Mouse (Mus musculus): ENCODE data around the gene Cdhr5. TPM values are rescaled to one million over a fixed set of nuclear protein-coding genes. Genes with fewer than 3 reads are reported as not detected.
"Not testable (repeated sequence)": the region's sequence is repeated elsewhere in the genome, so short reads cannot be mapped to it uniquely, and the experiment has no call there.

Cdhr5 gene
- total RNA-seq, 2 experiments from 2014 or later = not detected

GRCm38 (mm10) chr7:141268466-141269272, 7.9 kb downstream of the Cdhr5 start:
- no peak for DNase-seq
- Histone ChIP-seq H3K4me3 (peak overlapping the region; percentile 43), H3K27ac (no peak overlapping the region)
- intact Hi-C loops (cut with DNase I) = no loop called here
- TF ChIP-seq CTCF (IDR thresholded peaks at IDR 0.05) = no peak

GRCm38 (mm10) chr7:141265739-141266561, 10.6 kb downstream of the Cdhr5 start, which contains the start of gene Irf7:
Irf7 (minus strand) TSS chr7:141266481.
- Histone ChIP-seq H3K27ac (peak within 1 kb of the TSS; percentile 77), H3K4me3 (peak within 1 kb of the TSS; percentile 76)
- peak; percentile 73 for DNase-seq
- TF ChIP-seq CTCF (IDR thresholded peaks at IDR 0.05) = no peak
- intact Hi-C loops (cut with DNase I) = loop anchor here (1.0 kb wide), 1 partner anchor 97 kb away; no protein-coding TSS in a partner anchor

GRCm38 (mm10) chr7:141265411-141265738, 11.2 kb downstream of the Cdhr5 start:
- H3K27ac ChIP-seq = peak overlapping the region; percentile 77; the same call in 1 of the 2 replicates
- intact Hi-C loops (cut with DNase I) = loop anchor here (1.0 kb wide), 1 partner anchor 98 kb away; no protein-coding TSS in a partner anchor
- no peak for TF ChIP-seq CTCF (IDR thresholded peaks at IDR 0.05)
- no peak for DNase-seq
- H3K4me3 ChIP-seq = peak overlapping the region; percentile 76

- peak; percentile 54 for DNase-seq
- intact Hi-C loops (cut with DNase I) = loop anchor here (1.0 kb wide), 1 partner anchor 98 kb away; no protein-coding TSS in a partner anchor
- TF ChIP-seq CTCF (IDR thresholded peaks at IDR 0.05) = peak; percentile 59
- H3K4me3 ChIP-seq = peak overlapping the region; percentile 76
- H3K27ac ChIP-seq = peak overlapping the region; percentile 31; the same call in 1 of the 2 replicates
Measured at GRCm38 (mm10) chr7:141264761-141265410, 11.7 kb downstream of the Cdhr5 start.

- no peak overlapping the region for H3K27ac ChIP-seq
- TF ChIP-seq CTCF (IDR thresholded peaks at IDR 0.05) = no peak
- DNase-seq = no peak
- no peak overlapping the region for H3K4me3 ChIP-seq
- intact Hi-C loops (cut with DNase I) = no loop called here
Measured at GRCm38 (mm10) chr7:141264041-141264700, 12.4 kb downstream of the Cdhr5 start.

GRCm38 (mm10) chr7:141263640-141264039, 12.9 kb downstream of the Cdhr5 start:
- no peak overlapping the region for H3K4me3 ChIP-seq
- H3K27ac ChIP-seq = no peak overlapping the region
- no peak for TF ChIP-seq CTCF (IDR thresholded peaks at IDR 0.05)
- DNase-seq = no peak
- intact Hi-C loops (cut with DNase I) = no loop called here

GRCm38 (mm10) chr7:141261480-141261879, 15.1 kb downstream of the Cdhr5 start:
- TF ChIP-seq CTCF (IDR thresholded peaks at IDR 0.05) = no peak
- intact Hi-C loops (cut with DNase I) = no loop called here
- Histone ChIP-seq H3K27ac (no peak overlapping the region), H3K4me3 (no peak overlapping the region)
- DNase-seq = no peak

GRCm38 (mm10) chr7:141256159-141256558, 20.4 kb downstream of the Cdhr5 start:
- intact Hi-C loops (cut with DNase I) = no loop called here
- no peak for DNase-seq
- H3K4me3 ChIP-seq = no peak overlapping the region
- TF ChIP-seq CTCF (IDR thresholded peaks at IDR 0.05) = no peak
- no peak overlapping the region for H3K27ac ChIP-seq

- H3K4me3 ChIP-seq; intact Hi-C loops (cut with DNase I); H3K27ac ChIP-seq; DNase-seq: not testable (repeated sequence)
Measured at GRCm38 (mm10) chr7:141250486-141250885, 26.1 kb downstream of the Cdhr5 start.

GRCm38 (mm10) chr7:141231551-141231950, 45.0 kb downstream of the Cdhr5 start:
- Histone ChIP-seq H3K27ac (no peak overlapping the region), H3K4me3 (no peak overlapping the region)
- intact Hi-C loops (cut with DNase I) = no loop called here
- DNase-seq = no peak
- TF ChIP-seq CTCF (IDR thresholded peaks at IDR 0.05) = no peak

GRCm38 (mm10) chr7:141231111-141231510, 45.5 kb downstream of the Cdhr5 start:
- TF ChIP-seq CTCF (IDR thresholded peaks at IDR 0.05) = no peak
- no peak for DNase-seq
- intact Hi-C loops (cut with DNase I) = no loop called here
- H3K4me3 ChIP-seq = no peak overlapping the region
- no peak overlapping the region for H3K27ac ChIP-seq

- no peak for TF ChIP-seq CTCF (IDR thresholded peaks at IDR 0.05)
- peak overlapping the region; percentile 75; the same call in 1 of the 2 replicates for H3K4me3 ChIP-seq
- no peak overlapping the region for H3K27ac ChIP-seq
- no peak for DNase-seq
- intact Hi-C loops (cut with DNase I) = no loop called here
Measured at GRCm38 (mm10) chr7:141230570-141230969, 46.0 kb downstream of the Cdhr5 start.
